Mouse (Mus musculus) stomach, postnatal 0 days (tissue): ENCODE results near the gene Ms4a10. TPM values are rescaled to one million over a fixed set of nuclear protein-coding genes. Genes with fewer than 3 reads are reported as not detected.
A peak's percentile ranks its signal among the peaks of the same experiment; 100 is the strongest.

Experiments used
- ATAC-seq: fragments of 200-750 bp; cut with Nextera tagmentation; 2 replicates; pipeline ENCODE4 v1.8.0; 2017; ENCODE audit not compliant: low FRiP score, low TSS enrichment
- DNase-seq: peaks from one replicate; pipeline ENCODE4 v3.0.0-alpha.2; 2016; ENCODE audit warnings: low spot score
- H3K27ac ChIP-seq: fragments of 300-500 bp; sonication (generic); replicated peaks from 2 replicates; pipeline ENCODE4 v1.5.1; 2014; ENCODE audit warnings: mild to moderate bottlenecking, control low read depth
- H3K27me3 ChIP-seq: fragments of 300-500 bp; sonication (generic); 2 replicates; pipeline ENCODE4 v1.6.1; 2014; ENCODE audit warnings: low read length; ENCODE audit not compliant: control insufficient read depth, insufficient read depth
- H3K36me3 ChIP-seq: fragments of 300-500 bp; sonication (generic); 2 replicates; pipeline ENCODE4 v1.6.1; 2014; ENCODE audit warnings: low read length, mixed read lengths; ENCODE audit not compliant: control insufficient read depth, insufficient read depth
- H3K4me1 ChIP-seq: fragments of 300-500 bp; sonication (generic); replicated peaks from 2 replicates; pipeline ENCODE4 v1.6.1; 2014; ENCODE audit warnings: antibody characterized with exemption; ENCODE audit not compliant: control insufficient read depth, insufficient read depth
- H3K4me2 ChIP-seq: fragments of 300-500 bp; sonication (generic); replicated peaks from 2 replicates; pipeline ENCODE4 v1.6.1; 2014; ENCODE audit warnings: low read depth, mild to moderate bottlenecking, control low read depth, moderate library complexity
- H3K4me3 ChIP-seq: fragments of 300-500 bp; sonication (generic); 2 replicates; pipeline ENCODE4 v1.5.1; 2014; ENCODE audit warnings: low read depth, low read length, control low read depth
- H3K9ac ChIP-seq: fragments of 300-500 bp; sonication (generic); 2 replicates; pipeline ENCODE4 v1.6.1; 2014; ENCODE audit warnings: mild to moderate bottlenecking, low read length, control low read depth, mixed read lengths
- H3K9me3 ChIP-seq: fragments of 300-500 bp; sonication (generic); 2 replicates; pipeline ENCODE4 v1.6.1; 2016; ENCODE audit warnings: low read length; ENCODE audit not compliant: control insufficient read depth
- CTCF ChIP-seq: IDR thresholded peaks from 2 replicates; pipeline ENCODE4 v1.5.1; 2016; ENCODE audit warnings: antibody characterized with exemption, low read depth, mild to moderate bottlenecking, moderate library complexity
- EP300 ChIP-seq: optimal IDR thresholded peaks from 2 replicates; pipeline ENCODE3; 2016; ENCODE audit warnings: antibody characterized with exemption
- WGBS: fragments of 180-500 bp; shearing (Covaris S2); extraction: QIAGEN DNeasy Blood & Tissue Kit; methylation state at CpG from one replicate; pipeline ENCODE4 v1.1.7; 2014; 5-methylcytosine and 5-hydroxymethylcytosine counted together
- polyA plus RNA-seq: library from polyadenylated mRNA; unstranded; fragments of >200 nt; fragmentation: Nextera tagmentation; extraction: Ambion mirVana; gene quantifications from 2 replicates; pipeline ENCODE4 v1.2.1, GENCODE M21; 2015

Ms4a10 gene
- polyA plus RNA-seq, 1 experiment from 2014 or later = not detected

- Histone ChIP-seq H3K4me3 (no peak overlapping the region), H3K36me3 (no peaks in the 10 kb centered on the region), H3K4me1 (no peaks in the 10 kb centered on the region; the same call in 1 of the 2 replicates), H3K27ac (peak overlapping the region; percentile 88), H3K4me2 (peak overlapping the region; percentile 11), H3K27me3 (no peaks in the 10 kb centered on the region), H3K9me3 (no peaks in the 10 kb centered on the region), H3K9ac (no peak overlapping the region)
- TF ChIP-seq EP300 (no peak), CTCF (0 out of 2 replicates have a peak, but pooled peaks have one; percentile 1)
- ATAC-seq = peak; percentile 38; the same call in 1 of the 2 replicates
- WGBS = 26% methylated on average over 11 of the region's 11 CpGs
- no peak for DNase-seq
These were observed 22.2 kb downstream of the Ms4a10 start for GRCm38 (mm10) chr19:10952021-10952939.

GRCm38 (mm10) chr19:10949558-10949957, 24.9 kb downstream of the Ms4a10 start:
- Histone ChIP-seq H3K4me1 (no peaks in the 10 kb centered on the region; the same call in 1 of the 2 replicates), H3K9me3 (no peaks in the 10 kb centered on the region), H3K27ac (peak overlapping the region; percentile 69), H3K4me2 (peak overlapping the region; percentile 52), H3K4me3 (peak overlapping the region; percentile 61; the same call in 1 of the 2 replicates), H3K9ac (peak overlapping the region; percentile 43), H3K27me3 (no peaks in the 10 kb centered on the region), H3K36me3 (no peaks in the 10 kb centered on the region)
- TF ChIP-seq EP300 (no peak), CTCF (no peak)
- 19% methylated on average over 9 of the region's 9 CpGs for WGBS
- ATAC-seq (no peak), DNase-seq (no peak)

- peak; percentile 98 for DNase-seq
- 0% methylated on average over 30 of the region's 30 CpGs for WGBS
- TF ChIP-seq EP300 (no peak), CTCF (no peak)
These were observed 25.4 kb downstream of the Ms4a10 start, which contains the start of gene Ccdc86 for GRCm38 (mm10) chr19:10949112-10949511. TSS of gene Ccdc86 (minus strand) at chr19:10949266.

GRCm38 (mm10) chr19:10948416-10948815, 26.1 kb downstream of the Ms4a10 start:
- ATAC-seq = no peak
- Histone ChIP-seq H3K4me3 (peak overlapping the region; percentile 61), H3K4me2 (peak overlapping the region; percentile 99), H3K4me1 (no peaks in the 10 kb centered on the region; the same call in 1 of the 2 replicates), H3K27ac (peak overlapping the region; percentile 40; the same call in 1 of the 2 replicates), H3K9me3 (no peaks in the 10 kb centered on the region), H3K36me3 (peaks cover 7% of the 10 kb centered on the region; the same call in 1 of the 2 replicates), H3K27me3 (no peaks in the 10 kb centered on the region), H3K9ac (peak overlapping the region; percentile 84)
- TF ChIP-seq CTCF (no peak), EP300 (no peak)
- peak; percentile 27 for DNase-seq
- under 1% methylated on average over 20 of the region's 20 CpGs for WGBS

More at GRCm38 (mm10) chr19:10949112-10949511, 25.4 kb downstream of the Ms4a10 start, which contains the start of gene Ccdc86:
- Histone ChIP-seq H3K4me2 (peak within 1 kb of the TSS; percentile 99), H3K9me3 (no peaks in the 10 kb centered on the region), H3K4me1 (no peaks in the 10 kb centered on the region; the same call in 1 of the 2 replicates), H3K36me3 (peaks cover under 1% of the 10 kb centered on the region; the same call in 1 of the 2 replicates), H3K27me3 (no peaks in the 10 kb centered on the region), H3K9ac (peak within 1 kb of the TSS; percentile 84), H3K4me3 (peak within 1 kb of the TSS; percentile 61), H3K27ac (peak within 1 kb of the TSS; percentile 69)
- ATAC-seq = peak; percentile 97

GRCm38 (mm10) chr19:10947219-10947618, 27.3 kb downstream of the Ms4a10 start:
- DNase-seq (no peak), ATAC-seq (no peak)
- H3K4me1 ChIP-seq = no peaks in the 10 kb centered on the region; the same call in 1 of the 2 replicates
- no peak for TF ChIP-seq CTCF
- TF ChIP-seq EP300 = no peak
- H3K27me3 ChIP-seq = no peaks in the 10 kb centered on the region
- H3K4me3 ChIP-seq = peak overlapping the region; percentile 61
- H3K9ac ChIP-seq = peak overlapping the region; percentile 84
- 79% methylated on average over 5 of the region's 5 CpGs for WGBS
- peak overlapping the region; percentile 99 for H3K4me2 ChIP-seq
- no peaks in the 10 kb centered on the region for H3K9me3 ChIP-seq
- H3K27ac ChIP-seq = no peak overlapping the region
- H3K36me3 ChIP-seq = peaks cover 8% of the 10 kb centered on the region; the same call in 1 of the 2 replicates

- no peak for DNase-seq
- no peak overlapping the region for H3K27ac ChIP-seq
- H3K4me1 ChIP-seq = no peaks in the 10 kb centered on the region; the same call in 1 of the 2 replicates
- H3K9me3 ChIP-seq = no peaks in the 10 kb centered on the region
- no peak for TF ChIP-seq CTCF
- TF ChIP-seq EP300 = no peak
- peaks cover 8% of the 10 kb centered on the region; the same call in 1 of the 2 replicates for H3K36me3 ChIP-seq
- H3K27me3 ChIP-seq = no peaks in the 10 kb centered on the region
- H3K9ac ChIP-seq = peak overlapping the region; percentile 27; the same call in 1 of the 2 replicates
- H3K4me2 ChIP-seq = no peak overlapping the region
- ATAC-seq = no peak
- WGBS = 84% methylated on average over 3 of the region's 3 CpGs
- H3K4me3 ChIP-seq = no peak overlapping the region
These were observed 28.0 kb downstream of the Ms4a10 start for GRCm38 (mm10) chr19:10946506-10946905.
